Mouse (Mus musculus): Measurements from ENCODE around the gene Clnk. TPM values are rescaled to one million over a fixed set of nuclear protein-coding genes. Genes with fewer than 3 reads are reported as not detected.

The Clnk gene
- total and polyA plus RNA-seq, 3 experiments = not detected

GRCm38 (mm10) chr5:38754950-38755349 lies 121.7 kb downstream of the Clnk start:
- Histone ChIP-seq H3K4me1 (ENCODE audit: control insufficient read depth in 1 of 2, insufficient read depth in 2 of 2, low read length in 2 of 2) (no peaks in the 10 kb centered on the region), H3K27ac (ENCODE audit: control insufficient read depth, low read depth, low read length) (no peak overlapping the region), H3K79me2 (ENCODE audit: control insufficient read depth, insufficient read depth, low read length, poor library complexity) (no peaks in the 10 kb centered on the region), H3K4me3 (ENCODE audit: control insufficient read depth in 1 of 2, insufficient read depth in 1 of 2, low read depth in 2 of 2, low read length in 2 of 2) (no peak overlapping the region), H3K36me3 (ENCODE audit: control insufficient read depth in 1 of 2, insufficient read depth in 2 of 2, low read length in 2 of 2) (no peaks in the 10 kb centered on the region), H3K9ac (ENCODE audit: control insufficient read depth, low read depth, low read length, poor library complexity, severe bottlenecking) (no peak overlapping the region), H3K9me3 (replicated peaks; ENCODE audit: insufficient read depth, low read length) (no peaks in the 10 kb centered on the region), H3K27me3 (ENCODE audit: control insufficient read depth in 1 of 2, insufficient read depth in 2 of 2, low read length in 2 of 2) (no peaks in the 10 kb centered on the region)
- TF ChIP-seq RAD21 (IDR thresholded peaks at IDR 0.05; ENCODE audit: low read depth, low read length) = peak; percentile 20
- peak; percentile 62 to 86 (median 81) for TF ChIP-seq CTCF (IDR thresholded peaks at IDR 0.05 in 2 of 3, conservative IDR thresholded peaks at IDR 0.05 in 1 of 3; ENCODE audit: control insufficient read depth in 1 of 3, insufficient read depth in 1 of 3, low read depth in 2 of 3, low read length in 3 of 3, poor library complexity in 1 of 3, severe bottlenecking in 1 of 3)
- TF ChIP-seq SMC3 (IDR thresholded peaks at IDR 0.05; ENCODE audit: low read depth, low read length) = peak; percentile 38
- TF ChIP-seq NRF1 (IDR thresholded peaks at IDR 0.05; ENCODE audit: insufficient read depth, low read depth, low read length, poor library complexity, severe bottlenecking) = no peak
- peak; percentile 24 for DNase-seq (ENCODE audit: low read depth, low spot score)

GRCm38 (mm10) chr5:38752749-38753148 lies 123.9 kb downstream of the Clnk start:
- no peaks in the 10 kb centered on the region for H3K9me3 ChIP-seq (replicated peaks; ENCODE audit: insufficient read depth, low read length)
- no peak overlapping the region for H3K9ac ChIP-seq (ENCODE audit: control insufficient read depth, low read depth, low read length, poor library complexity, severe bottlenecking)
- no peaks in the 10 kb centered on the region for H3K4me1 ChIP-seq (ENCODE audit: control insufficient read depth in 1 of 2, insufficient read depth in 2 of 2, low read length in 2 of 2)
- no peaks in the 10 kb centered on the region for H3K79me2 ChIP-seq (ENCODE audit: control insufficient read depth, insufficient read depth, low read length, poor library complexity)
- no peak for DNase-seq (ENCODE audit: low read depth, low spot score)
- H3K4me3 ChIP-seq (ENCODE audit: control insufficient read depth in 1 of 2, insufficient read depth in 1 of 2, low read depth in 2 of 2, low read length in 2 of 2) = no peak overlapping the region
- H3K27ac ChIP-seq (ENCODE audit: control insufficient read depth, low read depth, low read length) = no peak overlapping the region
- H3K27me3 ChIP-seq (ENCODE audit: control insufficient read depth in 1 of 2, insufficient read depth in 2 of 2, low read length in 2 of 2) = no peaks in the 10 kb centered on the region
- H3K36me3 ChIP-seq (ENCODE audit: control insufficient read depth in 1 of 2, insufficient read depth in 2 of 2, low read length in 2 of 2) = no peaks in the 10 kb centered on the region
- TF ChIP-seq E2F4 (IDR thresholded peaks at IDR 0.05; ENCODE audit: borderline replicate concordance, low read depth, low read length) = no peak
- no peak for TF ChIP-seq JUND (IDR thresholded peaks at IDR 0.05; ENCODE audit: low read depth, low read length)
- TF ChIP-seq POLR2AphosphoS2 (IDR thresholded peaks at IDR 0.05; ENCODE audit: low read length) = no peak
- TF ChIP-seq MXI1 (IDR thresholded peaks at IDR 0.05; ENCODE audit: low read depth, low read length) = no peak
- no peak for TF ChIP-seq POLR2A (IDR thresholded peaks at IDR 0.05; ENCODE audit: control insufficient read depth in 1 of 2, insufficient read depth in 1 of 2, low read depth in 1 of 2, low read length in 2 of 2, poor library complexity in 1 of 2)
- no peak for TF ChIP-seq SIN3A (IDR thresholded peaks at IDR 0.05; ENCODE audit: low read length)
- no peak for TF ChIP-seq CHD2 (IDR thresholded peaks at IDR 0.05; ENCODE audit: low read length)
- no peak for TF ChIP-seq ZC3H11A (IDR thresholded peaks at IDR 0.05; ENCODE audit: low read depth, low read length)
- no peak for TF ChIP-seq HCFC1 (IDR thresholded peaks at IDR 0.05; ENCODE audit: low read depth, low read length)
- no peak for TF ChIP-seq EP300 (IDR thresholded peaks at IDR 0.05; ENCODE audit: low read depth in 1 of 2, low read length in 2 of 2)
- TF ChIP-seq SMC3 (IDR thresholded peaks at IDR 0.05; ENCODE audit: low read depth, low read length) = no peak
- TF ChIP-seq TCF12 (IDR thresholded peaks at IDR 0.05; ENCODE audit: low read depth, low read length) = no peak
- no peak for TF ChIP-seq BHLHE40 (IDR thresholded peaks at IDR 0.05; ENCODE audit: borderline replicate concordance, low read depth, low read length)
- TF ChIP-seq MYB (IDR thresholded peaks at IDR 0.05; ENCODE audit: low read depth, low read length) = no peak
- TF ChIP-seq MAZ (IDR thresholded peaks at IDR 0.05; ENCODE audit: low read depth, low read length) = no peak
- TF ChIP-seq POLR2AphosphoS5 (IDR thresholded peaks at IDR 0.05; ENCODE audit: borderline replicate concordance, low read depth, low read length) = no peak
- no peak for TF ChIP-seq NELFE (IDR thresholded peaks at IDR 0.05; ENCODE audit: low read depth, low read length)

Measured in MEL (cell line).